Mouse (Mus musculus): ENCODE data around the gene Ttc8. TPM values are rescaled to one million over a fixed set of nuclear protein-coding genes. Genes with fewer than 3 reads are reported as not detected.

Ttc8 gene
- polyA plus RNA-seq, 1 experiment from 2014 or later = 4.6 TPM

DNA sequence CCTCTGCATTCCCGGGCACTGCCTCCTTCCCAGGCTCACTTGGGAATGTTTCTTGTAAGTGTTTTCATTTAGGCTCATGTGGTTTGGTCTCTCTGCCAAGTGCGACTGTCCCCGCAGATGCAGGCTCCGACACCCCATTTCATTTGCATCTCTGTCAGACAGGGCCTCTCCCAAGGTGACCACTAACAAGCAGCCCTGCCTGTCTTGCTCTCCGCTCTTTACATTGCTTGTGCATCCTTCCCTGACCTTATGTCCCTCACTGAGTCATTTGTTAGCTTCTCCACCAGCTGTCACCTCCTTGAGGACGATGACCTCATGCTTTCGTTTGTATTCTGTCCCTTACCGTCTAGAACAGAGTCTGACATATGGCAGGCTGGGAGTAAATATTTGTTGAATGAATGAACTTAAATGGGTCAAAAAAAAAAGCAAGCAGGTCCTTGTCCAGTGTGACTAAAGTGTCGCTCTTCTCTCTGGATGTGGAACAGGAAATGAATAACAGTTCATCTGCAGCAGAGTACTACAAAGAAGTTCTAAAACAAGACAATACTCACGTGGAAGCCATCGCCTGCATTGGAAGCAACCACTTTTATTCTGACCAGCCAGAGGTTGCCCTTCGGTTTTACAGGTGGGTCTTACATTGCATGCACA is 53.9 kb downstream of the Ttc8 start:
- WGBS (ENCODE audit: insufficient replicate concordance) = 73% methylated on average over 12 of the region's 12 CpGs
- no peaks in the 10 kb centered on the region for H3K4me1 ChIP-seq
- no peaks in the 10 kb centered on the region for H3K27me3 ChIP-seq (replicated peaks)
- no peak for ATAC-seq
- no peak overlapping the region for H3K4me3 ChIP-seq
- peaks cover 15% of the 10 kb centered on the region; the same call in 1 of the 2 replicates for H3K36me3 ChIP-seq
- no peak overlapping the region for H3K27ac ChIP-seq
- H3K9me3 ChIP-seq (replicated peaks) = no peaks in the 10 kb centered on the region
- no peak overlapping the region for H3K4me2 ChIP-seq
- no peak overlapping the region for H3K9ac ChIP-seq

- H3K9ac ChIP-seq = no peak overlapping the region
- H3K27ac ChIP-seq = no peak overlapping the region
- peaks cover 15% of the 10 kb centered on the region; the same call in 1 of the 2 replicates for H3K36me3 ChIP-seq
- H3K9me3 ChIP-seq (replicated peaks) = no peaks in the 10 kb centered on the region
- no peaks in the 10 kb centered on the region for H3K4me1 ChIP-seq
- 69% methylated on average over 3 of the region's 3 CpGs for WGBS (ENCODE audit: insufficient replicate concordance)
- H3K4me3 ChIP-seq = no peak overlapping the region
- H3K27me3 ChIP-seq (replicated peaks) = no peaks in the 10 kb centered on the region
- H3K4me2 ChIP-seq = no peak overlapping the region
- ATAC-seq = no peak
Observed at GRCm38 (mm10) chr12:98981081-98981480, 60.7 kb downstream of the Ttc8 start.

DNA sequence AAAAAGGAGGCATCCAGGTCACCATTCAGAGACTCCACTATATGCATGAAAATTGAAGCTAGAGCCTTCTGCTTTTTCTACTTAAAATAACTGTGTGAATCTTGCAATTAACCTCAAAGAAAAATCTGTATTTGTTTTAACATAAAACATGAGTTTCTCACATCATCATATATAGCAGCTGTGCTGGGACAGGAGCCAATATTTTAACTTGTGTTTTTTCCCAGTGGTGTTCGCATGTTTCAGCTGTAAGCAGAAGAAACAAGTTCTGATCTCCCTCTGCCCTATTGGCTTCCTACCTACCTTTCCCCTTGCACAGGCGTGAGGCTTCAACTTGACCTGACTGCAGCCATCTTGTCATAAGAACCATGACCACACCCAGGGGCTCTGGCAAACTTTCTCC is 64.4 kb downstream of the Ttc8 start:
- 70% methylated on average over 2 of the region's 2 CpGs for WGBS (ENCODE audit: insufficient replicate concordance)

DNA sequence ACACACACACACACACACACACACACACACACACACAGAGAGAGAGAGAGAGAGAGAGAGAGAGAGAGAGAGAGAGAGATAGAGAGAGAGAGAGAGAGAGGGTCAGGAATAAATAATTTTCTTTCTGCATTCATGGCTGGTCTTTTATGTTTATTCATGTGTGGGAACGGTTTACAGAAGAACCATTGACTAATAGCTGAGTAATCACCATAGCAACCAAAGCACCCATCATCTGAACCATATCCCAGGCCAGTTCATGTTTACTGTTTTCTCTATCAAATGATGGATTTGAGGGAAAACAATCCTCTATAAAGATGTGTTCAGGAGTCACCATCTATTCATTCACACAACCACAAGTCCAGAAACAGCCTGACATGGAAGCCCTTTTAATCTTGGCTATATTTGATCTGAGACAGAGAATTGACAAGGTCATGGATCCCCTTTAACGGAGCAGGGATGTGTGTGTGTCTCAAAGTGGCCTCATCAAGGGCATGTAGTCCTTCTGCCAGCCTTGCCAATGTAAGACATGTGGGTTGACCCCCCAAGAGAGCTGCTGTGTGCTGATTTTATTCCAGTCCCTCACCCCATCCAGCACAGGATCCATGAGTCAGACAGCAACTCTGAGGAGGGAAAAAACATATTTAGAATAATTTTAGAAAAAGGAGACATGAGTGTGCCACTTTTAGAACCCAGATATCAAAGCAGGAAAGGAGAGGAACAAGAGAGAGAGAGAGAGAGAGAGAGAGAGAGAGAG is 70.9 kb downstream of the Ttc8 start:
- H3K4me1 ChIP-seq = no peaks in the 10 kb centered on the region
- WGBS (ENCODE audit: insufficient replicate concordance) = 57% methylated on average over 2 of the region's 2 CpGs
- H3K27ac ChIP-seq = no peak overlapping the region
- H3K36me3 ChIP-seq = no peaks in the 10 kb centered on the region
- no peak for ATAC-seq
- H3K4me3 ChIP-seq = no peak overlapping the region
- no peaks in the 10 kb centered on the region for H3K27me3 ChIP-seq (replicated peaks)
- H3K9me3 ChIP-seq (replicated peaks) = no peaks in the 10 kb centered on the region
- no peak overlapping the region for H3K4me2 ChIP-seq
- no peak overlapping the region for H3K9ac ChIP-seq

More for the DNA sequence above, 64.4 kb downstream of the Ttc8 start:
- H3K27ac ChIP-seq = no peak overlapping the region
- H3K4me3 ChIP-seq = no peak overlapping the region
- no peaks in the 10 kb centered on the region for H3K9me3 ChIP-seq (replicated peaks)
- no peaks in the 10 kb centered on the region for H3K36me3 ChIP-seq
- H3K27me3 ChIP-seq (replicated peaks) = no peaks in the 10 kb centered on the region
- H3K4me2 ChIP-seq = no peak overlapping the region
- no peak overlapping the region for H3K9ac ChIP-seq
- no peaks in the 10 kb centered on the region for H3K4me1 ChIP-seq
- ATAC-seq = no peak

DNA sequence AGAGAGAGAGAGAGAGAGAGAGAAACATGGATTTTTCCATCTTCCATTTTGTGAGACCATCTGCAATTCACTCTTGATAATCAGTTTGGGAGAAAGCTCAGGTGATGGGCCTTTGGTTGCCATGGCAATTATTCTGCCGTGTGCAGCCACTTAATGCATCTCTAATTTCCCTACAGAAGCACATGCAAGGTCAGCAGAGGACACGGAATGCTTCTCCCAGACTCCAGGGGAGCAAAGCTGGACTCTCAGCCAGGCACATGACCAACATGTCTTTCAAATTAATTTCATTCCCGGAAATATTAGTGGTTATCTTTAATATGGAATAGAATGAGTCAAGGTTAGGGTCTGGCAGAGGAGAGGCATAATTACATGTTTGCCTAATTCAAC is 71.4 kb downstream of the Ttc8 start:
- H3K27ac ChIP-seq = no peak overlapping the region
- no peak for ATAC-seq

DNA sequence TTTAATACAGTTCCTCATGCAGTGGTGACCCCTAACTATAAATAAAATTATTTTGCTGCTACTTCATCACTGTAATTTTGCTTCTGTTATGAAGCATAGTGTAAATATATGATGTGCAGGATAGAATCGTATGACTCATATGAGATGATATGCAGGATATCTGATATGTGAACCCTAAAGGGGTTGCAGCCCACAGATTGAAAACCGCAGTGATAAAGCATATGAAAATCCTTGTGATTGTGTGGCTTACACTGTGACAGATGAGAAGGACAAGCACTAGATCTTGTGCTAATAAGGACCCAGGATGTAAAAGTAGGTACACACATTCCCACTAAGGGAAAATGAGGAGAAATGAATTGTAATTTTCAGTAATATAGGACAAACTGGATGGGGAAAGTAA is 73.4 kb downstream of the Ttc8 start:
- 81% methylated on average over 2 of the region's 2 CpGs for WGBS (ENCODE audit: insufficient replicate concordance)
- no peak overlapping the region for H3K9ac ChIP-seq
- no peak for ATAC-seq

More for the DNA sequence above, 71.4 kb downstream of the Ttc8 start:
- Histone ChIP-seq H3K4me3 (no peak overlapping the region), H3K4me1 (peaks cover 6% of the 10 kb centered on the region; the same call in 1 of the 2 replicates), H3K4me2 (no peak overlapping the region), H3K9me3 (replicated peaks) (no peaks in the 10 kb centered on the region), H3K27me3 (replicated peaks) (no peaks in the 10 kb centered on the region), H3K36me3 (no peaks in the 10 kb centered on the region), H3K9ac (no peak overlapping the region)
- 69% methylated on average over 3 of the region's 3 CpGs for WGBS (ENCODE audit: insufficient replicate concordance)

GRCm38 (mm10) chr12:98994366-98994765 is 74.0 kb downstream of the Ttc8 start:
- H3K4me1 ChIP-seq = peaks cover 14% of the 10 kb centered on the region; the same call in 1 of the 2 replicates
- H3K4me3 ChIP-seq = no peak overlapping the region
- no peak for ATAC-seq
- 78% methylated on average over 3 of the region's 3 CpGs for WGBS (ENCODE audit: insufficient replicate concordance)
- no peak overlapping the region for H3K27ac ChIP-seq
- H3K27me3 ChIP-seq (replicated peaks) = no peaks in the 10 kb centered on the region
- H3K4me2 ChIP-seq = no peak overlapping the region
- H3K36me3 ChIP-seq = no peaks in the 10 kb centered on the region
- H3K9ac ChIP-seq = no peak overlapping the region
- no peaks in the 10 kb centered on the region for H3K9me3 ChIP-seq (replicated peaks)

More for the DNA sequence above, 73.4 kb downstream of the Ttc8 start:
- Histone ChIP-seq H3K4me3 (no peak overlapping the region), H3K9me3 (replicated peaks) (no peaks in the 10 kb centered on the region), H3K27me3 (replicated peaks) (no peaks in the 10 kb centered on the region), H3K27ac (no peak overlapping the region), H3K4me2 (no peak overlapping the region), H3K4me1 (peaks cover 10% of the 10 kb centered on the region; the same call in 1 of the 2 replicates), H3K36me3 (no peaks in the 10 kb centered on the region)

- Histone ChIP-seq H3K4me2 (no peak overlapping the region), H3K36me3 (no peaks in the 10 kb centered on the region), H3K9ac (no peak overlapping the region), H3K27me3 (replicated peaks) (no peaks in the 10 kb centered on the region), H3K4me3 (no peak overlapping the region), H3K27ac (no peak overlapping the region), H3K9me3 (replicated peaks) (no peaks in the 10 kb centered on the region), H3K4me1 (peaks cover 14% of the 10 kb centered on the region; the same call in 1 of the 2 replicates)
- ATAC-seq = no peak
- 65% methylated on average over 1 of the region's 1 CpGs for WGBS (ENCODE audit: insufficient replicate concordance)
Observed at GRCm38 (mm10) chr12:98995881-98996280, 75.5 kb downstream of the Ttc8 start.

- peak overlapping the region; percentile 14; the same call in 1 of the 2 replicates for H3K4me2 ChIP-seq
- peak; percentile 43; the same call in 1 of the 2 replicates for ATAC-seq
- WGBS (ENCODE audit: insufficient replicate concordance) = 29% methylated on average over 6 of the region's 6 CpGs
Observed at GRCm38 (mm10) chr12:98996581-98996988, 76.2 kb downstream of the Ttc8 start.

DNA sequence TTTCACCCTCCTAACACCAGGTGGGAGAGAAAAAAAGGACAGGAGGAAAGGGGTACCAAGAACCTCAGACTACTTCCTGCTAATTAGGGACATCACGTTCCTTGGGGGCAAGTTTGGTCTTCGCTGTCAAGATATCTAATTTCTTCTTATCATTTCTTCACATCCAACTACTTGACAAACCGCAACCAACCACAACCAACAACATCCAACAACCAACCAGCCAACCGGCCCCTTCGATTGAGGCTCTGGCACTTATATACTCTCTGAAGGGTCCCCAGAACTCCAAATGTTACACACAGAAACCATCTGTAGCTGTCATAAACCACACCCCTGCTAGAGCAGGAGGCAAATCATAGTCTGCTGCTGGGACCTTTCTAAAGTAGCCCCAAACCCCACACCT is 76.7 kb downstream of the Ttc8 start:
- H3K4me1 ChIP-seq = peaks cover 14% of the 10 kb centered on the region; the same call in 1 of the 2 replicates
- ATAC-seq = peak; percentile 69; the same call in 1 of the 2 replicates
- no peaks in the 10 kb centered on the region for H3K9me3 ChIP-seq (replicated peaks)
- H3K36me3 ChIP-seq = no peaks in the 10 kb centered on the region
- 28% methylated on average over 5 of the region's 5 CpGs for WGBS (ENCODE audit: insufficient replicate concordance)
- no peak overlapping the region for H3K4me3 ChIP-seq
- no peak overlapping the region for H3K27ac ChIP-seq
- H3K27me3 ChIP-seq (replicated peaks) = no peaks in the 10 kb centered on the region
- peak overlapping the region; percentile 14; the same call in 1 of the 2 replicates for H3K4me2 ChIP-seq
- no peak overlapping the region for H3K9ac ChIP-seq

More at GRCm38 (mm10) chr12:98996581-98996988, 76.2 kb downstream of the Ttc8 start:
- Histone ChIP-seq H3K27me3 (replicated peaks) (no peaks in the 10 kb centered on the region), H3K9ac (no peak overlapping the region), H3K4me1 (peaks cover 14% of the 10 kb centered on the region; the same call in 1 of the 2 replicates), H3K4me3 (no peak overlapping the region), H3K27ac (no peak overlapping the region), H3K36me3 (no peaks in the 10 kb centered on the region), H3K9me3 (replicated peaks) (no peaks in the 10 kb centered on the region)

DNA sequence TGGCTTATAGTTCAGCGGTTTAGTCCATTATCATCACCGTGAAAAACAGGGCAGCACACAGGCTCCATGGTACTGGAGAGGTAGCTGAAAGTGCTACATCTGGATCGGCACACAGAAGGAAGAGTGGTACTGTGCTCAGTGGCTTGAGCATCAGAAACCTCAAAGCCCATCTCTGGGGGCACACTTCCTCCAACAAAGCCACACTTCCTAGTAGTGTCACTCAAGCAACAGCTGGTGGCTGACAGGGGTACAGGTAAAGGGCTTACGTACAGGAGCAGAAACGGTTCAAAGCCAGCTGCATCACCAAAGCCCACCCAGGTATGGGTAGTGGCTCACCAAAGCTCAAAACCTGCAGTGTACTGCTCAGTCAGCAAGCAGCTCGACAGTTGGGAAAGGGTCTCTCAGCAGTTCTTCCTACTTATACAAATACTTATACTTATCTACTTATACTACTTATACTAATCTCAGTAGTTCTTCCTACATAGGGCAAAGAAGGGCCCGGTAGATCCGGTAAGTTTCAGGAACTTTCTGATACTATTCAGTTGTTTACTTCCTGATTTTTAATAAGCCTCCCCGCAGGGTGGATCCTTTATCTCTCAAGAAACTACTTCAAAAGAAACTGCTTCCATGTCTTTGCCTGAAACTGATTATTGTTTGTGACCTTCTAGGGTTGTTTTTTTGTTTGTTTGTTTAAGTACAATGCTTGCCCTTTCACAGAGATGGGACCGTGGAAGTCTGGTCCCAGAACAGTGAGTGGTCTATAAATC is 78.5 kb downstream of the Ttc8 start:
- Histone ChIP-seq H3K9me3 (replicated peaks) (no peaks in the 10 kb centered on the region), H3K27me3 (replicated peaks) (no peaks in the 10 kb centered on the region), H3K4me3 (no peak overlapping the region), H3K36me3 (no peaks in the 10 kb centered on the region), H3K4me1 (peaks cover 14% of the 10 kb centered on the region; the same call in 1 of the 2 replicates), H3K9ac (no peak overlapping the region), H3K4me2 (no peak overlapping the region), H3K27ac (no peak overlapping the region)
- WGBS (ENCODE audit: insufficient replicate concordance) = 33% methylated on average over 10 of the region's 10 CpGs
- ATAC-seq = no peak
